Mouse (Mus musculus) ES-E14 (cell line): ENCODE results near the gene Olfr1042. TPM values are rescaled to one million over a fixed set of nuclear protein-coding genes. Genes with fewer than 3 reads are reported as not detected.

Source experiments
- DNase-seq: peaks from one replicate; pipeline ENCODE4 v3.0.0-alpha.2; 2013; ENCODE audit warnings: low read depth, low spot score
- H3K27ac ChIP-seq: 2 replicates; pipeline ENCODE4 v1.5.1; 2012; ENCODE audit warnings: low read depth, mild to moderate bottlenecking, low read length, moderate library complexity, mixed read lengths; ENCODE audit not compliant: poor library complexity, insufficient read depth, severe bottlenecking
- H3K36me3 ChIP-seq: 2 replicates; pipeline ENCODE4 v1.6.1; 2012; ENCODE audit warnings: mild to moderate bottlenecking, low read length, moderate library complexity, mixed read lengths; ENCODE audit not compliant: control insufficient read depth, poor library complexity, insufficient read depth, severe bottlenecking
- H3K4me1 ChIP-seq, 2 experiments: fragments of 150-350 bp in 1 of 2; sonication (generic) in 1 of 2; 2 replicates each; pipeline ENCODE4 v1.6.1; 2012; ENCODE audit warnings: low read length in 2 of 2, mild to moderate bottlenecking in 1 of 2, mixed read lengths in 1 of 2; ENCODE audit not compliant: control insufficient read depth in 2 of 2, insufficient read depth in 2 of 2, poor library complexity in 1 of 2
- H3K4me3 ChIP-seq, 2 experiments: fragments of 150-350 bp in 1 of 2; sonication (generic) in 1 of 2; 2 replicates each; pipeline ENCODE4 v1.5.1; 2012; ENCODE audit warnings: low read length in 2 of 2, low read depth in 1 of 2, mild to moderate bottlenecking in 1 of 2, mixed read lengths in 1 of 2; ENCODE audit not compliant: insufficient read depth in 1 of 2, poor library complexity in 1 of 2, severe bottlenecking in 1 of 2
- H3K9ac ChIP-seq: 2 replicates; pipeline ENCODE4 v1.6.1; 2012; ENCODE audit warnings: low read depth, mild to moderate bottlenecking, low read length, mixed read lengths; ENCODE audit not compliant: poor library complexity, insufficient read depth, severe bottlenecking
- H3K9me3 ChIP-seq: fragments of 150-350 bp; sonication (generic); 2 replicates; pipeline ENCODE4 v1.6.1; 2012; ENCODE audit warnings: low read depth, mild to moderate bottlenecking, low read length; ENCODE audit not compliant: control insufficient read depth, insufficient read depth
- CHD2 ChIP-seq: IDR thresholded peaks from 2 replicates; pipeline ENCODE4 v1.6.1; 2014; ENCODE audit warnings: mild to moderate bottlenecking, low read depth, low read length, inconsistent platforms
- HCFC1 ChIP-seq: IDR thresholded peaks from 2 replicates; pipeline ENCODE4 v1.6.1; 2012; ENCODE audit warnings: low read length, inconsistent platforms, borderline replicate concordance; ENCODE audit not compliant: insufficient read depth
- MAFK ChIP-seq: IDR thresholded peaks from 2 replicates; pipeline ENCODE4 v1.6.1; 2014; ENCODE audit warnings: mild to moderate bottlenecking, low read depth, low read length, inconsistent platforms; ENCODE audit not compliant: insufficient read depth
- ZC3H11A ChIP-seq: IDR thresholded peaks from 2 replicates; pipeline ENCODE4 v1.6.1; 2012; ENCODE audit warnings: low read depth, mild to moderate bottlenecking, inconsistent platforms, low read length, borderline replicate concordance
- ZNF384 ChIP-seq: IDR thresholded peaks from 2 replicates; pipeline ENCODE4 v1.6.1; 2012; ENCODE audit warnings: low read depth, low read length, inconsistent platforms
- in situ Hi-C, 2 experiments: fragments of 600-800 bp; cut with MboI; formaldehyde crosslinking; loops; one replicate each; pipeline ENCODE4 v1.15.1; 2025; ENCODE audit warnings: low sequenced_read_pairs in 2 of 2, inconsistent platforms in 1 of 2; ENCODE audit not compliant: unreplicated experiment in 2 of 2
- total RNA-seq: library from RNA; depleted of rRNA; stranded (reverse); fragments of 300-350 nt; gene quantifications from 2 replicates; pipeline ENCODE4 v1.2.3, GENCODE M21; 2012; rRNA removed

Gene Olfr1042
- not detected in 2 replicates for total RNA-seq

DNA sequence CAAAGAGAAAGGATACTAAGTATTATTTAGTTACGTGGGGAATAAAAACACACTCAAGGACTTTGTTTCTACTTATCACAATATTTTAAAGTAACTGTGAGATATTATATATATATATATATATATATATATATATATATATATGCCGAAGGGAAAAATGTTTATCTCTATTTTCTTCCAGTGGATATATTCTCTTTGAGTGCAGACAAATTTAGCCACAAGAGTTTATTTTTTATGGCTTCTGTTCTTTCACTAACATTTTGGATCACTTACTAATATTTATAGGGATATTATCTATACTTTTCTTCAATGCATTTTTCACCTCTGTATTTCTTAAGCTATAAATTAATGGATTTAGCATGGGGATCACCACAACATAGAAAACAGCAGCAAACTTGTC lies at the start of gene Olfr1042:
Gene Olfr1042, minus strand, starts transcription at position 101 of the 400 bp plus-strand sequence.
- no peak within 1 kb of the TSS for H3K27ac ChIP-seq
- no peak within 1 kb of the TSS for H3K4me3 ChIP-seq
- H3K4me1 ChIP-seq, result no peaks in the 10 kb centered on the region
- no peak within 1 kb of the TSS for H3K9ac ChIP-seq
- TF ChIP-seq ZC3H11A (no peak), ZNF384 (no peak), CHD2 (no peak), HCFC1 (no peak), MAFK (no peak)
- in situ Hi-C loops, result no loop called here
- no peaks in the 10 kb centered on the region for H3K9me3 ChIP-seq
- no peaks in the 10 kb centered on the region for H3K36me3 ChIP-seq
- no peak for DNase-seq

GRCm38 (mm10) chr2:86202909-86203308 lies 41.3 kb upstream of the Olfr1042 start, which contains the start of gene Olfr1045:
Gene Olfr1045, minus strand, starts transcription at chr2:86203009.
- no peak within 1 kb of the TSS for H3K27ac ChIP-seq
- no peaks in the 10 kb centered on the region for H3K4me1 ChIP-seq
- no peaks in the 10 kb centered on the region for H3K9me3 ChIP-seq
- H3K36me3 ChIP-seq, result no peaks in the 10 kb centered on the region
- no peak for TF ChIP-seq ZC3H11A
- no peak for TF ChIP-seq ZNF384
- no peak for TF ChIP-seq CHD2
- no peak for TF ChIP-seq MAFK
- TF ChIP-seq HCFC1, result no peak
- H3K9ac ChIP-seq, result no peak within 1 kb of the TSS
- in situ Hi-C loops, result no loop called here
- no peak within 1 kb of the TSS for H3K4me3 ChIP-seq
- no peak for DNase-seq

GRCm38 (mm10) chr2:86195863-86196262 lies 34.2 kb upstream of the Olfr1042 start:
- Histone ChIP-seq H3K27ac (no peak overlapping the region), H3K9me3 (no peaks in the 10 kb centered on the region), H3K4me3 (no peak overlapping the region), H3K36me3 (no peaks in the 10 kb centered on the region), H3K9ac (no peak overlapping the region), H3K4me1 (no peaks in the 10 kb centered on the region)
- no peak for DNase-seq
- in situ Hi-C loops, result no loop called here
- no peak for TF ChIP-seq MAFK
- no peak for TF ChIP-seq ZC3H11A
- TF ChIP-seq CHD2, result no peak

- in situ Hi-C loops, result no loop called here
- no peaks in the 10 kb centered on the region for H3K36me3 ChIP-seq
- no peaks in the 10 kb centered on the region for H3K9me3 ChIP-seq
- no peak within 1 kb of the TSS for H3K27ac ChIP-seq
- no peak within 1 kb of the TSS for H3K9ac ChIP-seq
- no peak for DNase-seq
- no peaks in the 10 kb centered on the region for H3K4me1 ChIP-seq
- no peak within 1 kb of the TSS for H3K4me3 ChIP-seq
- no peak for TF ChIP-seq MAFK
- no peak for TF ChIP-seq HCFC1
- TF ChIP-seq ZC3H11A, result no peak
- TF ChIP-seq ZNF384, result no peak
- no peak for TF ChIP-seq CHD2
Observed at GRCm38 (mm10) chr2:86185583-86185982, 23.9 kb upstream of the Olfr1042 start, which contains the start of gene Olfr52. Gene Olfr52, minus strand, starts transcription at chr2:86185683.

GRCm38 (mm10) chr2:86179950-86180349 lies 18.3 kb upstream of the Olfr1042 start:
- Histone ChIP-seq H3K9me3 (no peaks in the 10 kb centered on the region), H3K27ac (no peak overlapping the region), H3K36me3 (no peaks in the 10 kb centered on the region), H3K4me3 (no peak overlapping the region), H3K9ac (no peak overlapping the region), H3K4me1 (peaks cover 2 to 4% of the 10 kb centered on the region in 2 experiments; a peak in 1 of 4 replicates)
- DNase-seq, result peak; percentile 51
- in situ Hi-C loops, result no loop called here
- TF ChIP-seq MAFK (no peak), ZNF384 (no peak), HCFC1 (no peak), ZC3H11A (no peak)
